Mouse (Mus musculus): Measurements from ENCODE around the gene Pou1f1. TPM values are rescaled to one million over a fixed set of nuclear protein-coding genes. Genes with fewer than 3 reads are reported as not detected.

The Pou1f1 gene
- polyA plus RNA-seq, 2 experiments from 2014 or later = not detected

DNA sequence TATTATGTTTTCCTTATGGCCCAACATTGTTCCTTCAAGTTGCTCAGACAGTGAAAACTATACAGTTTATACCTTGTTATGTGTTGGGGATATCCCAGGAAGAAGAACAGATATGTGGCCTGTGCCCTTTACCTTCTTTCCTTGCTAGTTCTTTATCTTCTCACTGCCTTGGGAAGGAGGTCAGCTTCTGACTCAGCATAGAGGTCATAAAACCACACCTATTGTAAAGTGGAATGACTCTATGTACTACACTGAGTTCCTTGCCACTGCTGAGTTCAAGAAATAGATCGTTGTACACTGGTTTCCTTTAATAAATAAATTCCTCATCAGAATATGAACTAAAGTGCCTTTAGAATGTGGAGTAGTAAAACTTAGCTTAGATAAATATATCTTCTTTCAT is 44.6 kb downstream of the Pou1f1 start:
- ATAC-seq = no peak

DNA sequence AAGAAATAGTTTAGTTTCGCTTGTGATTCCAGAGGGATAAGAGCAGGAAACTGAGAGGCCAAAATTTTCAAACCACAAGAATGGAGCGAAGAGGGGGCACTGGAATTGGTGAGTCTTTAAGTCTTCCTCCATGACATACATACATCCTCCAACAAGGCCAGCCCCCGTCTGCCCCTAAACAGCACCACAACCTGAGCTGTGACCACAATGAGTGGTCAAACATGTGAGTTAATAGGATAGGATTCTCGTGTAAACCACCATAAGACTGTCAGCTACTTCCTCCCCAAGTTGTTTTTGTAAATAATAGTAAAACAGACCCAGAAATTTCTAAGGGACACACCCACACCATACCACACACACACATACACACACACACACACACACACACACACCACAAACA is 48.5 kb downstream of the Pou1f1 start:
- ATAC-seq = no peak

DNA sequence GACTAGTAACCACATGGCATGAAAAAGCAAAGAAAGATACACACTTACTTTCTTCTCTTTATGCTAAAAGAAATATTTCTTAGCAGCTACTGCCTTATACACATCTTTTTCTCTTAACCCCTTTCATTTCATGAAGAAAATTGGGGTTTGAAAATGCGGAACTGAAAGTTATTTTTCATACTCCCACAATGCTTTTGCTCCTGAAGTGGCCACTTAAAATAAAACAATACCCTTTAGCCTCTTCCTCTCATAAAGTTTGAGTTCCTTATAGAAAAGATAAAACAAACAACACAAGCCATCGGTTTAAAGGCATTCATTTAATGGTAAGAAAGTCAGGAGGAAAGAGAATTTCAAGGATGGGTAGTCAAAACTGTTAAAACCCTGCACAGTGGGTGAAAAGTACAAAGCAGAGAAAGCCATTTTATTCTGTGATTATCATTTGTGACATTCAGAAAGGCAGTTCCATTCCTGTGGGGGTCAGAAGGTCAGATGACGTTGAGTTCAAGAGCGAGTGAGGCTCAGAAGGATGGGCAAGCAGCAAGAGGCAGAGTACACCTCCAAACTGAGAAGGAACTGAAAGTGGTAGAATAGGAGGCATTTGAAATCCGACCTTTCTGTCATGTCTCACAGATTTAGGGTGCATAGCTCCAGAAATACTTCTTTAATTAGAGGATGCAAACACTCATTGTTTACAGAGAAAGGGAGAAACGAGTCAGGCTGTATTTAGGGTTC is 57.2 kb downstream of the Pou1f1 start:
- no peak for ATAC-seq

Other genes with a start within 250 kb of the Pou1f1 start
- gene Chmp2b, start 42.2 kb downstream of the Pou1f1 start, polyA plus RNA-seq (2017; shearing (Covaris generic)) = 10 to 100 TPM; 17.0 to 18.1 TPM

Data from CD4-positive, CD25-positive, alpha-beta regulatory T cell, adult 4 months (primary cell).